Mouse (Mus musculus) heart, postnatal 25 days (tissue): ENCODE data around the gene Tex35. TPM values are rescaled to one million over a fixed set of nuclear protein-coding genes. Genes with fewer than 3 reads are reported as not detected.

Experiments used
- DNase-seq: peaks from one replicate; pipeline ENCODE4 v3.0.0; 2022; ENCODE audit warnings: low spot score
- intact Hi-C: fragments of 180-260 bp; cut with DNase I; formaldehyde crosslinking; loops from one replicate; pipeline ENCODE4 v1.15.1; 2025
- total RNA-seq, 2 experiments: library from RNA; stranded (reverse); gene quantifications; 2 replicates each; pipeline ENCODE4 v1.2.3; 2021

Gene Tex35
- total RNA-seq, 2 experiments from 2014 or later: not detected

- no peak for DNase-seq
- intact Hi-C loops: no loop called here
Measured at GRCm38 (mm10) chr1:157061800-157062444, 46.6 kb downstream of the Tex35 start.

GRCm38 (mm10) chr1:157061170-157061569, 47.3 kb downstream of the Tex35 start:
- no peak for DNase-seq
- intact Hi-C loops: no loop called here

GRCm38 (mm10) chr1:157060441-157061135, 47.9 kb downstream of the Tex35 start:
- intact Hi-C loops: no loop called here
- DNase-seq: no peak

- DNase-seq: no peak
- intact Hi-C loops: no loop called here
Measured at GRCm38 (mm10) chr1:157055901-157056300, 52.6 kb downstream of the Tex35 start.

- no peak for DNase-seq
- intact Hi-C loops: no loop called here
Measured at GRCm38 (mm10) chr1:157055288-157055831, 53.1 kb downstream of the Tex35 start.

GRCm38 (mm10) chr1:157054659-157055058, 53.8 kb downstream of the Tex35 start:
- intact Hi-C loops: no loop called here
- no peak for DNase-seq

GRCm38 (mm10) chr1:157049886-157050285, 58.6 kb downstream of the Tex35 start:
- intact Hi-C loops: no loop called here
- DNase-seq: no peak

Other genes with a start within 250 kb of the Tex35 start
- gene Ralgps2, start 169.1 kb downstream of the Tex35 start, total RNA-seq: 10 to 100 TPM in 1 of 2 experiments, 1 to 10 TPM in 1; 8.6 to 10.4 TPM